Mouse (Mus musculus) gastrocnemius, postnatal 14 days (tissue): ENCODE results near the gene Gm20918. TPM values are rescaled to one million over a fixed set of nuclear protein-coding genes. Genes with fewer than 3 reads are reported as not detected.
"Not testable (repeated sequence)": the region's sequence is repeated elsewhere in the genome, so short reads cannot be mapped to it uniquely, and the experiment has no call there.

Experiments used
- DNase-seq: peaks from one replicate; pipeline ENCODE4 v3.0.0; 2021; ENCODE audit warnings: mixed read lengths
- intact Hi-C: fragments of 180-260 bp; cut with DNase I; formaldehyde crosslinking; loops from one replicate; pipeline ENCODE4 v1.15.1; 2025; ENCODE audit warnings: low total_unique reads
- long read RNA-seq, 2 experiments: library from polyadenylated mRNA; stranded (forward); transcript quantifications; one replicate each; pipeline ENCODE4 v2.0.0; 2021
- total RNA-seq, 2 experiments: library from RNA; stranded (reverse); gene quantifications; 2 replicates each; pipeline ENCODE4 v1.2.3; 2021

Gm20918 gene
- not detected for total RNA-seq
- long read RNA-seq, experiment 1, result 0 reads
- long read RNA-seq, experiment 2, result 0 reads

DNA sequence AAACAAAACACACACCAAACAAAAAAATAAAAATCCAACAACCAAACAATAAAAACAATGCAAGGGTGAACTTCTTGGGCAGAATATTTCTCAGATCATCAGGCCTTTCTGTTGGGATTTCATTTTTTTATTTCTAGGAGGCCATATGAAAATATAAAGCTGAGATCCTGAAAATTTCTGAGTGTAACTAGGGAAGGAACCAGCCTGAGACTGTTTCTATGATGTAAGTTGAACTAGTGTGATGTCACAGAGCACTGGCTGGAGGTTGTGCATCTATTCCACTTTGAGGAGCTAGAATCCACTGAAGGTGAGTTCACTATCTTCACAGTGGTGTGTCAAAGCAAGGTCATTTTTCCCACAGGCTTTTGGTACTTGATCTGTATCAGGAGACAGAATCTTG lies at the start of gene Gm20918:
Gene Gm20918, plus strand, starts transcription at position 301 of the 400 bp plus-strand sequence.
- intact Hi-C loops, DNase-seq: not testable (repeated sequence)

Other genes with a start within 250 kb of the Gm20918 start
- not detected for gene Gm21820, start 205.5 kb downstream of the Gm20918 start, total RNA-seq